Mouse (Mus musculus): Measurements from ENCODE around the gene Draxin.

DNA sequence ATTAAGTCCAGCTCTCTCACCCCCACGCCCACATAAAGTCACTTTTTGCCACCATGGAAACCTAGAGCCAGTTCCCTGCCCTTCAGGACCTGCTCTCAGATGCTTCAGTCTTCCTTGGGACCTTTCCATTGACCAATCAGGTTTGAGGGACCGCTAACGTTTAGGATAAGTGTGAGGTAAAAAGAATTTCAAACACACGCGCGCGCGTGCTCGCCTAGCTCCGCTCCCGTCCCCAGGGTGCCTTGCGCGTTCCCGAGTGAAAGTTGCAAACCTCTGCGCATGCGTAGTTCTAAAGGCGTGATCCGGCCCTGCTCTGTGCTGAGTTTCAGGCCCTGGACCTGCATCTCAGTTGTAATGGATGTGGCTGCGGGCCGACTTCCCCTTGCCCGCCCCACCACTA lies 55.2 kb downstream of the Draxin start:
- TF ChIP-seq E2F4 (IDR thresholded peaks at IDR 0.05; ENCODE audit: borderline replicate concordance, low read depth, low read length) (no peak), MAX (IDR thresholded peaks at IDR 0.05; ENCODE audit: low read length) (no peak; the same call in 1 of the 2 replicates), ETS1 (IDR thresholded peaks at IDR 0.05; ENCODE audit: low read depth, low read length) (no peak), USF2 (IDR thresholded peaks at IDR 0.05; ENCODE audit: borderline replicate concordance in 1 of 2, insufficient read depth in 1 of 2, low read depth in 1 of 2, low read length in 2 of 2) (no peak), CTCF (IDR thresholded peaks at IDR 0.05 in 2 of 3, conservative IDR thresholded peaks at IDR 0.05 in 1 of 3; ENCODE audit: control insufficient read depth in 1 of 3, insufficient read depth in 1 of 3, low read depth in 2 of 3, low read length in 3 of 3, poor library complexity in 1 of 3, severe bottlenecking in 1 of 3) (no peak), NRF1 (IDR thresholded peaks at IDR 0.05; ENCODE audit: insufficient read depth, low read depth, low read length, poor library complexity, severe bottlenecking) (peak; percentile 82), POLR2A (IDR thresholded peaks at IDR 0.05; ENCODE audit: control insufficient read depth in 1 of 2, insufficient read depth in 1 of 2, low read depth in 1 of 2, low read length in 2 of 2, poor library complexity in 1 of 2) (peak in 1 of 2 experiments; percentile 38; a peak in 1 of 4 replicates), MXI1 (IDR thresholded peaks at IDR 0.05; ENCODE audit: low read depth, low read length) (no peak), GATA1 (IDR thresholded peaks at IDR 0.05; ENCODE audit: low read depth, low read length) (no peak), MYC (IDR thresholded peaks at IDR 0.05; ENCODE audit: low read depth, low read length) (no peak)
